ENCODE assay signal across 11 mouse cellular contexts in the genomic region with DNA sequence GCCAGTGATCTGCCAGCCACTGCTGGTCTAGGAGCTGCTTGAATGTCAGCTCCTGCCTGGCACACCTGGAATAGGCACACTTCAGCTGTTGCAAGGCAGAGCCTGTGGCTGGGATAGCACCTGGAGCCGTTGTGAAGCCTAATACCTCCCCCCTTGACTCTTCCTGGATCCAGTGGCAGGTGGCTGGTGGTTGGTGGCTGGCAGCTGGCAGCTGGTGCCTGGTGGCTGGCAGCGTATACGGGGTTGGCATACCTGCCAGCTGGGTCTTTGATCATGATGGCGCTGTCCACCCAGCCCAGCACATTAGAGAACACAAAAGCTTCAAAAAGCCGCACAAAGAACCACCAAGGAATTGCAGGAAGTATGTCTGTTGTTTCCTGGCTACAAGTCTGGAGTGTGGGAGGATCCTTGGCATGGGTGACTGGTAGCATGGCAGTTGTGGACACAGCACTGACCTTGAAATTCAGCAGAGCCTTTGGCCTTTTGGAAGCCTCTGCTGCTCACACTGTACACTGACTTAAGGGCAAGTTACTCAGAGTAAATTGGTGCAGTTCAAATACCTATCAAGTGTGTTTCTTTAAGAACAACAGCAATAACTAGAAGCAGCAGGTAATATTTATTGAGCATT.
DNase-seq lines count a peak whose midpoint lies in the region; ATAC-seq and TF ChIP-seq lines count a peak whose summit lies in the region.
"Had no signal": no experiment of that assay in that cellular context is flagged by ENCODE, and none has a peak within 500 bp of the region (broad histone marks: within the 10 kb centered on the region; RNA-seq: fewer than 3 reads in every experiment).

No protein-coding gene starts in this region.

- no peaks in the 10 kb centered on the region for H3K27me3 ChIP-seq in CH12.LX (replicated peaks)
- H3K27me3 ChIP-seq in forebrain, embryonic 12.5 days: no peaks in the 10 kb centered on the region
- H3K27me3 ChIP-seq: megakaryocyte, embryonic 14.5 days; Patski had no signal

- H3K4me1 ChIP-seq in CH12.LX (ENCODE audit: control insufficient read depth in 1 of 2, insufficient read depth in 2 of 2): peaks cover 38 to 89% of the 10 kb centered on the region in 2 experiments
- H3K4me1 ChIP-seq in forebrain, embryonic 12.5 days: peaks cover 6% of the 10 kb centered on the region; the same call in 1 of the 2 replicates

- no peak for ATAC-seq in CD4-positive, CD25-positive, alpha-beta regulatory T cell, adult 4 months
- ATAC-seq in forebrain, embryonic 12.5 days (ENCODE audit: low FRiP score): no peak
- ATAC-seq: Patski had no signal

- no peak for TF ChIP-seq RAD21 in CH12.LX (IDR thresholded peaks at IDR 0.05; ENCODE audit: low read depth, low read length)

- 41% methylated on average over 5 of the region's 5 CpGs for WGBS in large intestine, adult 2 months
- WGBS in forebrain, embryonic 12.5 days: 85% methylated on average over 5 of the region's 5 CpGs

- peaks cover 55 to 98% of the 10 kb centered on the region in 2 experiments for H3K36me3 ChIP-seq in CH12.LX (replicated peaks in 1 of 2; ENCODE audit: control insufficient read depth in 1 of 2, insufficient read depth in 1 of 2, low read length in 1 of 2)
- H3K36me3 ChIP-seq in forebrain, embryonic 12.5 days (replicated peaks): no peaks in the 10 kb centered on the region

- in situ Hi-C loops in CH12.LX (cut with MboI; ENCODE audit: low pct_ligation_motif_present, low pct_unique_long_range_greater_than_20kb, low sequenced_read_pairs): no loop called here

- dilution Hi-C loops in CH12.LX (cut with MboI; ENCODE audit: extremely low pct_ligation_motif_present, extremely low pct_unique_long_range_greater_than_20kb, low sequenced_read_pairs): no loop called here

- TF ChIP-seq POLR2A in CH12.LX (IDR thresholded peaks at IDR 0.05; ENCODE audit: low read depth, low read length): no peak

- no peak overlapping the region for H3K4me2 ChIP-seq in CH12.LX (ENCODE audit: insufficient read depth, low read depth, poor library complexity, severe bottlenecking)
- H3K4me2 ChIP-seq in forebrain, embryonic 12.5 days: no peak overlapping the region

- peaks cover 49% of the 10 kb centered on the region for H3K79me2 ChIP-seq in CH12.LX (replicated peaks; ENCODE audit: control insufficient read depth, extremely low read depth, insufficient read depth, poor library complexity, severe bottlenecking)

- no peak overlapping the region for H3K9ac ChIP-seq in CH12.LX (ENCODE audit: insufficient read depth, low read depth)
- H3K9ac ChIP-seq in forebrain, embryonic 12.5 days: no peak overlapping the region

- H3K4me3 ChIP-seq in CH12.LX (replicated peaks in 1 of 3; ENCODE audit: low read depth in 2 of 3, low read length in 2 of 3, poor library complexity in 1 of 3): no peak overlapping the region
- no peak overlapping the region for H3K4me3 ChIP-seq in forebrain, embryonic 12.5 days (replicated peaks)
- H3K4me3 ChIP-seq: megakaryocyte, embryonic 14.5 days had no signal

- H3K27ac ChIP-seq in CH12.LX (ENCODE audit: insufficient read depth, low read depth): peak overlapping the region; percentile 41; the same call in 1 of the 2 replicates
- H3K27ac ChIP-seq in forebrain, embryonic 12.5 days: no peak overlapping the region

- DNase-seq in adrenal gland, postnatal 10 days: peak; percentile 51
- no peak for DNase-seq in adrenal gland, adult 8-10 months
- peak; percentile 24 for DNase-seq in kidney, adult 18-20 months
- DNase-seq in kidney, postnatal 4 days: no peak
- no peak for DNase-seq in CH12.LX (ENCODE audit: extremely low read depth)
- peak; percentile 18 for DNase-seq in large intestine, adult 2 months (ENCODE audit: low read depth, low spot score)
- DNase-seq: right cerebral cortex, postnatal 4 days had no signal

- TF ChIP-seq CTCF in CH12.LX (conservative IDR thresholded peaks at IDR 0.05 in 1 of 2, IDR thresholded peaks at IDR 0.05 in 1 of 2; ENCODE audit: low read depth in 2 of 2, low read length in 2 of 2): no peak

- H3K9me3 ChIP-seq in CH12.LX (replicated peaks; ENCODE audit: low read length): peaks cover 27% of the 10 kb centered on the region
- no peaks in the 10 kb centered on the region for H3K9me3 ChIP-seq in forebrain, embryonic 12.5 days
- H3K9me3 ChIP-seq: megakaryocyte, embryonic 14.5 days had no signal

- no peak for TF ChIP-seq EP300 in CH12.LX (IDR thresholded peaks at IDR 0.05; ENCODE audit: low read length)

TF ChIP-seq in CH12.LX, 34 proteins besides CTCF, POLR2A, EP300 and RAD21:
- TF ChIP-seq TCF12 (IDR thresholded peaks at IDR 0.05; ENCODE audit: low read depth, low read length) (peak; percentile 62), CHD2 (IDR thresholded peaks at IDR 0.05; ENCODE audit: low read length) (no peak)
TF ChIP-seq in CH12.LX: peak in this region for 1.

Comparison
In these comparisons a context has a peak if more than half of its experiments do, and no peak if none do; other contexts are left out.
1. DNase-seq: peak in adrenal gland, postnatal 10 days (single experiment), kidney, adult 18-20 months (single experiment) and large intestine, adult 2 months (single experiment); none in adrenal gland, adult 8-10 months (single experiment), kidney, postnatal 4 days (0 of 2) and CH12.LX (single experiment).